Mouse (Mus musculus) midbrain, postnatal 0 days (tissue): Measurements from ENCODE around the gene Plppr4. TPM values are rescaled to one million over a fixed set of nuclear protein-coding genes. Genes with fewer than 3 reads are reported as not detected.

Experiments
- ATAC-seq: fragments of 200-750 bp; cut with Nextera tagmentation; 2 replicates; pipeline ENCODE4 v1.8.0; 2017; ENCODE audit warnings: moderate number of reproducible peaks, mild to moderate bottlenecking, moderate TSS enrichment, moderate library complexity; ENCODE audit not compliant: low FRiP score
- DNase-seq: peaks from one replicate; pipeline ENCODE4 v3.0.0-alpha.2; 2015; ENCODE audit warnings: low spot score
- H3K27ac ChIP-seq: fragments of 300-500 bp; sonication (generic); 2 replicates; pipeline ENCODE4 v1.5.1; 2014; ENCODE audit warnings: low read depth, mild to moderate bottlenecking, low read length, mixed read lengths
- H3K27me3 ChIP-seq: fragments of 300-500 bp; sonication (generic); 2 replicates; pipeline ENCODE4 v1.6.1; 2014; ENCODE audit warnings: low read length, control low read depth, mixed read lengths; ENCODE audit not compliant: insufficient read depth
- H3K36me3 ChIP-seq: fragments of 300-500 bp; sonication (generic); 2 replicates; pipeline ENCODE4 v1.6.1; 2014; ENCODE audit warnings: low read length, control low read depth, mixed read lengths; ENCODE audit not compliant: insufficient read depth
- H3K4me1 ChIP-seq: fragments of 300-500 bp; sonication (generic); 2 replicates; pipeline ENCODE4 v1.6.1; 2014; ENCODE audit warnings: mild to moderate bottlenecking, control low read depth, antibody characterized with exemption, low read length, mixed read lengths; ENCODE audit not compliant: insufficient read depth
- H3K4me2 ChIP-seq: fragments of 300-500 bp; sonication (generic); 2 replicates; pipeline ENCODE4 v1.6.1; 2014; ENCODE audit warnings: low read depth, mild to moderate bottlenecking, low read length, mixed read lengths; ENCODE audit not compliant: poor library complexity, severe bottlenecking
- H3K4me3 ChIP-seq: fragments of 300-500 bp; sonication (generic); 2 replicates; pipeline ENCODE4 v1.5.1; 2014; ENCODE audit warnings: low read depth, mild to moderate bottlenecking, low read length, moderate library complexity
- H3K9ac ChIP-seq: fragments of 300-500 bp; sonication (generic); replicated peaks from 2 replicates; pipeline ENCODE4 v1.6.1; 2014; ENCODE audit warnings: mild to moderate bottlenecking, low read length, moderate library complexity, mixed read lengths; ENCODE audit not compliant: poor library complexity, severe bottlenecking
- H3K9me3 ChIP-seq: fragments of 300-500 bp; sonication (generic); 2 replicates; pipeline ENCODE4 v1.6.1; 2016; ENCODE audit warnings: low read length, control low read depth
- CTCF ChIP-seq: IDR thresholded peaks from 2 replicates; pipeline ENCODE4 v1.5.1; 2016; ENCODE audit warnings: antibody characterized with exemption, mild to moderate bottlenecking
- WGBS: fragments of 180-500 bp; shearing (Covaris S2); extraction: QIAGEN DNeasy Blood & Tissue Kit; methylation state at CpG from one replicate; pipeline ENCODE4 v1.1.7; 2014; 5-methylcytosine and 5-hydroxymethylcytosine counted together
- microRNA-seq: library from miRNA; unstranded; fragments of <30 nt; microRNA quantifications from one replicate; pipeline ENCODE4, GENCODE M21; 2016; ENCODE audit warnings: borderline number of aligned reads
- polyA plus RNA-seq: library from polyadenylated mRNA; unstranded; fragments of >200 nt; fragmentation: Nextera tagmentation; extraction: Ambion mirVana; gene quantifications from 2 replicates; pipeline ENCODE4 v1.2.1, GENCODE M21; 2015
- total RNA-seq: library from RNA; depleted of rRNA; stranded (reverse); fragments of >200 nt; gene quantifications from 2 replicates; pipeline ENCODE4 v1.2.3, GENCODE M21; 2014; rRNA removed

Gene Plppr4
- total and polyA plus RNA-seq, 2 experiments from 2014 or later, result 67.6 to 95.6 TPM

DNA sequence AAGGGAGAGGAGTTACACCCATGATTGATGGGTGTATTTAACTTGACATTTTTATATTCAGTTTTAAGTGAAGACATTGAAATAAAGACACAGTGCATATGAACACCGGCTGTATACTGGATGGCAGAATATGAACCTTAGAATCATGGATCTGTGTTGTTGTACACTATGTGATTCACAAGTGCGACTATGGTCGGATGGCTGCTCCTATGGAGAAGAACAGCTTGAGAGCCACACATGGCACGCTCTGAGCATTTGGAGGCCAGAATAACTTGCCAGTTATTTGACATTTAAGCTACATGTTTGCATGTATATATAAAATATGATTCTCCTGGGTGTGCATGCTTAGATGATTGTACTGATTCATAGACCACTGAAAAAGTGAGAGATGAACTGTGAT is 53.1 kb downstream of the Plppr4 start:
- ATAC-seq, result no peak
- no peaks in the 10 kb centered on the region for H3K36me3 ChIP-seq
- no peak overlapping the region for H3K4me2 ChIP-seq
- 94% methylated on average over 4 of the region's 4 CpGs for WGBS
- no peak for TF ChIP-seq CTCF
- no peaks in the 10 kb centered on the region for H3K4me1 ChIP-seq
- no peaks in the 10 kb centered on the region for H3K9me3 ChIP-seq
- no peak for DNase-seq
- H3K4me3 ChIP-seq, result no peak overlapping the region
- H3K9ac ChIP-seq, result no peak overlapping the region
- no peak overlapping the region for H3K27ac ChIP-seq
- no peaks in the 10 kb centered on the region for H3K27me3 ChIP-seq

DNA sequence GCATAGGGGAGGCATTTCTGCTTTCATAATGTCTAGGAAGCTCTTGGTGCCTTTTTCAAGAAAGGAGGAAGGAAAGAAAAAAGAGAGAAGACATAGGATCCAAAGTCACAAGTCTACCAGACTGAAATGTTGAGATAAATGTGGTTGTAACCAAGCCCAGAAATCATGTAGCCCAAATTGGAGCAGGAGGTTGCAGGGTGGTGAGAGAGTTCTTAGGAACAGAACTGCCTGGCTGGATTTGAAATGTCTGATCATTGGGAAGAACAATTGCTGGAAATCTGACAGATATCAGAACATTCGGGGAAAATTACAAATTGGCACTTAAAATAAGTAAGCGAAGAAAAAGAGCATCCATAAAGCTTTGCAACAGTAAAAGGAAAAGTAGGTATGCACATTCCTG is 56.6 kb downstream of the Plppr4 start:
- H3K9ac ChIP-seq, result no peak overlapping the region
- H3K4me1 ChIP-seq, result no peaks in the 10 kb centered on the region
- no peaks in the 10 kb centered on the region for H3K36me3 ChIP-seq
- H3K4me3 ChIP-seq, result no peak overlapping the region
- H3K9me3 ChIP-seq, result no peaks in the 10 kb centered on the region
- no peak for DNase-seq
- no peaks in the 10 kb centered on the region for H3K27me3 ChIP-seq
- no peak overlapping the region for H3K4me2 ChIP-seq
- TF ChIP-seq CTCF, result no peak
- WGBS, result 91% methylated on average over 2 of the region's 2 CpGs
- no peak for ATAC-seq
- no peak overlapping the region for H3K27ac ChIP-seq

DNA sequence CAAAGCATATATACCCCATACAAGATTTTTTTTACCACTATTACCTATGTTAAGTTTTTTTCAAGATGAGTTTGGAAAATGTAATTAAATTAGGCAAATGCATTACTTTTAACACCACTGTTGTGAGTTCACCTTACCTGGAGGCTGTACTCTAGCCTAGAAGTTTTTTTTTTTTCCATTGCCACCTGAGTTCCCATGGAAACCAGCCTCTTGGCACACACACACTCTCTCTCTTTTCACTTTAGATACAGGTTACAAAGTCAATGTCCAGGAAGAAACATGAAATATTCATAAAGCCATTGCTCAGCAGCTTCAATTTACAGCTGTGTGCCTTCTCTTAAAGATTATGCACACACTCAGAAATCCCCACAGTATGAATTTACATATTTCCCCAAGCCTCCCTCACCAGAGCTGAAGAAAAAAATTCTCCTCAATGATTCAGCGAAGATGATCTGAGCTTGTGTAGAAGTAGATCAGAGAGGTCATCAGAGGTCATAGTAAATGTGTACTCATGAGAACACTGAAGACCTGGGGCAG is 59.9 kb downstream of the Plppr4 start:
- 0 out of 2 replicates have a peak, but pooled peaks cover 2% of the 10 kb centered on the region for H3K4me1 ChIP-seq
- H3K9me3 ChIP-seq, result no peaks in the 10 kb centered on the region
- no peaks in the 10 kb centered on the region for H3K36me3 ChIP-seq
- TF ChIP-seq CTCF, result no peak
- DNase-seq (peak; percentile 9), ATAC-seq (no peak)
- H3K9ac ChIP-seq, result no peak overlapping the region
- H3K27ac ChIP-seq, result no peak overlapping the region
- H3K27me3 ChIP-seq, result no peaks in the 10 kb centered on the region
- WGBS, result 47% methylated on average over 1 of the region's 1 CpGs
- no peak overlapping the region for H3K4me2 ChIP-seq
- H3K4me3 ChIP-seq, result no peak overlapping the region

DNA sequence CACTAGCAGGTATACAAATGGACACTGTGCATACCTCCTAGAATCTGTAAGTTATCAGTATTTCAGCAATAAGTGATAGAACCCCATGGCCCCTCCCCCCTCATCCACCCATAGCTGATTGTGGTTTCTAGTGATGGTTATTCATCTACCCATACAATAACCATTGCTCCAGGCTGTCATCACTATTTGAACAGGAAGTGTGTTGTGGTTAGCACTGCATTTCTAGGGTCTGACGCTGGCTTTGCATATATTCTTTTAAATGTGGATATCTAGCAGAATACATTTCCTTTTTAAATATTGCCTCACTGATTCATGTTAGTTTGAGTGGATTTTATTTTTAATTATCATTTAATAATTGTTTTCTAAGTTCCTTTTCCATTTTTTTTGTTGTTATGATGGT is 62.9 kb downstream of the Plppr4 start:
- Histone ChIP-seq H3K9me3 (no peaks in the 10 kb centered on the region), H3K4me1 (0 out of 2 replicates have a peak, but pooled peaks cover 2% of the 10 kb centered on the region), H3K9ac (no peak overlapping the region), H3K4me2 (no peak overlapping the region), H3K36me3 (no peaks in the 10 kb centered on the region), H3K27me3 (no peaks in the 10 kb centered on the region), H3K4me3 (no peak overlapping the region), H3K27ac (no peak overlapping the region)
- TF ChIP-seq CTCF, result no peak
- DNase-seq (no peak), ATAC-seq (no peak)
- 84% methylated on average over 1 of the region's 1 CpGs for WGBS

DNA sequence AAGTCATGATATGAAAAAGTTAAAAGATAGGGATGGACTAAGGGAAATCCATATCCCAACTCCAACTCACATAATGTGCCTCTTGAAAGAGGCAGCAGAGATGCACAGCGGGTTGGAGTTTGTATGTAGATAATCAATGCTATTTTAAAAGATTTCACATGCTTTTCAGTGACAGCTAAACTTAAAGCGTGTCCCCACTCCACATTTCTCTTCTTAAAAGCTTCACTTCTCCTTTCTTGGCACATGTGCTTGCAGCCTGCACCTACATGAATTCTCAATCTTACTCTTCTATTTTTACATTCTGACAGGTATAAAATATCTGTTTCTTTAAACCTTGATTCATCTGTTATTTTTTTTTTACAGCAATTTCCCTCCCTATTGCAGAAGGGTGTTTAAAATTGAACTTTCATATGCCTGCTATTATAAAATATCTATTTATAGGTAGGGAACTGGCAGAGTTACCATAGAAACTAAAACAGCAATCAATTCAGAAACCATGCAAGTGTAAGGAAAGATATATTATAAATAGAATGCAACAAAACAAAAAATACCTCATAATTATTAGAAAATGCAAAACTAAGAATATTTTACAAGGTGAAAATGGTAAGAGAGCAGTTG is 66.3 kb downstream of the Plppr4 start:
- Histone ChIP-seq H3K27me3 (no peaks in the 10 kb centered on the region), H3K9me3 (no peaks in the 10 kb centered on the region), H3K4me3 (no peak overlapping the region), H3K4me2 (no peak overlapping the region), H3K36me3 (no peaks in the 10 kb centered on the region), H3K27ac (no peak overlapping the region), H3K9ac (no peak overlapping the region), H3K4me1 (0 out of 2 replicates have a peak, but pooled peaks cover 2% of the 10 kb centered on the region)
- 58% methylated on average over 2 of the region's 2 CpGs for WGBS
- ATAC-seq, result no peak
- no peak for TF ChIP-seq CTCF
- DNase-seq, result no peak

Small RNA genes lying within 50 kb of the gene (microRNA-seq; reads per million reads assigned to microRNA genes)
- gene Gm22408, result not detected

Other genes with a start within 250 kb of the Plppr4 start
- gene Plppr5, start 214.0 kb upstream of the Plppr4 start, total RNA-seq, result 25.5 and 30.4 TPM in 2 replicates
- 13.5 and 14.9 TPM in 2 replicates for gene Plppr5, start 214.0 kb upstream of the Plppr4 start, polyA plus RNA-seq